Mouse (Mus musculus): ENCODE data around the gene Dgki. TPM values are rescaled to one million over a fixed set of nuclear protein-coding genes. Genes with fewer than 3 reads are reported as not detected.

Gene Dgki
- polyA plus RNA-seq, 1 experiment: not detected

- no peak for TF ChIP-seq FOSL1 (IDR thresholded peaks at IDR 0.05; ENCODE audit: insufficient read depth, low read length, poor library complexity, severe bottlenecking)
- no peak for TF ChIP-seq CEBPB (IDR thresholded peaks at IDR 0.05; ENCODE audit: low read depth)
- no peak for TF ChIP-seq MYOG (IDR thresholded peaks at IDR 0.05; ENCODE audit: control insufficient read depth, extremely low read depth, insufficient read length)
- TF ChIP-seq MYOD1 (IDR thresholded peaks at IDR 0.05; ENCODE audit: control insufficient read depth, insufficient read length, low read depth): no peak
- TF ChIP-seq CTCF (IDR thresholded peaks at IDR 0.05; ENCODE audit: control insufficient read depth, insufficient read depth, insufficient read length): no peak
- no peak for TF ChIP-seq MAX (IDR thresholded peaks at IDR 0.05)
- no peak for TF ChIP-seq USF1 (IDR thresholded peaks at IDR 0.05; ENCODE audit: low read depth)
- no peaks in the 10 kb centered on the region for H3K27me3 ChIP-seq (ENCODE audit: control insufficient read depth, insufficient read depth, insufficient read length)
- H3K36me3 ChIP-seq (ENCODE audit: control insufficient read depth, insufficient read depth): no peaks in the 10 kb centered on the region
- no peaks in the 10 kb centered on the region for H3K79me2 ChIP-seq (ENCODE audit: control insufficient read depth, insufficient read depth)
- H3K79me3 ChIP-seq (ENCODE audit: low read depth): no peaks in the 10 kb centered on the region
- H3ac ChIP-seq (ENCODE audit: control insufficient read depth, insufficient read length, low read depth): no peak overlapping the region
- H3K4me3 ChIP-seq (ENCODE audit: insufficient read depth, poor library complexity, severe bottlenecking): no peak overlapping the region
Observed at GRCm38 (mm10) chr6:37222016-37222415, 78.0 kb downstream of the Dgki start.

- H3K36me3 ChIP-seq (ENCODE audit: control insufficient read depth, insufficient read depth): no peaks in the 10 kb centered on the region
- H3K27me3 ChIP-seq (ENCODE audit: control insufficient read depth, insufficient read depth, insufficient read length): no peaks in the 10 kb centered on the region
- no peaks in the 10 kb centered on the region for H3K79me3 ChIP-seq (ENCODE audit: low read depth)
- no peak for TF ChIP-seq CTCF (IDR thresholded peaks at IDR 0.05; ENCODE audit: control insufficient read depth, insufficient read depth, insufficient read length)
- no peak for TF ChIP-seq MYOD1 (IDR thresholded peaks at IDR 0.05; ENCODE audit: control insufficient read depth, insufficient read length, low read depth)
- TF ChIP-seq CEBPB (IDR thresholded peaks at IDR 0.05; ENCODE audit: low read depth): no peak
- TF ChIP-seq FOSL1 (IDR thresholded peaks at IDR 0.05; ENCODE audit: insufficient read depth, low read length, poor library complexity, severe bottlenecking): no peak
- TF ChIP-seq USF1 (IDR thresholded peaks at IDR 0.05; ENCODE audit: low read depth): no peak
- TF ChIP-seq MAX (IDR thresholded peaks at IDR 0.05): no peak
- no peak for TF ChIP-seq MYOG (IDR thresholded peaks at IDR 0.05; ENCODE audit: control insufficient read depth, extremely low read depth, insufficient read length)
- no peak overlapping the region for H3ac ChIP-seq (ENCODE audit: control insufficient read depth, insufficient read length, low read depth)
- no peak overlapping the region for H3K4me3 ChIP-seq (ENCODE audit: insufficient read depth, poor library complexity, severe bottlenecking)
- no peaks in the 10 kb centered on the region for H3K79me2 ChIP-seq (ENCODE audit: control insufficient read depth, insufficient read depth)
Observed at GRCm38 (mm10) chr6:37219110-37219509, 80.9 kb downstream of the Dgki start.

- no peak overlapping the region for H3ac ChIP-seq (ENCODE audit: control insufficient read depth, insufficient read length, low read depth)
- no peak for TF ChIP-seq MYOG (IDR thresholded peaks at IDR 0.05; ENCODE audit: control insufficient read depth, extremely low read depth, insufficient read length)
Observed at GRCm38 (mm10) chr6:37216342-37216763, 83.6 kb downstream of the Dgki start.

GRCm38 (mm10) chr6:37215655-37216054, 84.3 kb downstream of the Dgki start:
- no peaks in the 10 kb centered on the region for H3K27me3 ChIP-seq (ENCODE audit: control insufficient read depth, insufficient read depth, insufficient read length)
- H3K4me3 ChIP-seq (ENCODE audit: insufficient read depth, poor library complexity, severe bottlenecking): no peak overlapping the region
- no peak for TF ChIP-seq FOSL1 (IDR thresholded peaks at IDR 0.05; ENCODE audit: insufficient read depth, low read length, poor library complexity, severe bottlenecking)
- no peak for TF ChIP-seq CEBPB (IDR thresholded peaks at IDR 0.05; ENCODE audit: low read depth)
- TF ChIP-seq MAX (IDR thresholded peaks at IDR 0.05): no peak
- no peak for TF ChIP-seq CTCF (IDR thresholded peaks at IDR 0.05; ENCODE audit: control insufficient read depth, insufficient read depth, insufficient read length)
- TF ChIP-seq MYOD1 (IDR thresholded peaks at IDR 0.05; ENCODE audit: control insufficient read depth, insufficient read length, low read depth): no peak
- no peak for TF ChIP-seq MYOG (IDR thresholded peaks at IDR 0.05; ENCODE audit: control insufficient read depth, extremely low read depth, insufficient read length)
- TF ChIP-seq USF1 (IDR thresholded peaks at IDR 0.05; ENCODE audit: low read depth): no peak
- H3K79me3 ChIP-seq (ENCODE audit: low read depth): no peaks in the 10 kb centered on the region
- H3K79me2 ChIP-seq (ENCODE audit: control insufficient read depth, insufficient read depth): no peaks in the 10 kb centered on the region
- H3ac ChIP-seq (ENCODE audit: control insufficient read depth, insufficient read length, low read depth): no peak overlapping the region
- H3K36me3 ChIP-seq (ENCODE audit: control insufficient read depth, insufficient read depth): no peaks in the 10 kb centered on the region

More at GRCm38 (mm10) chr6:37216342-37216763, 83.6 kb downstream of the Dgki start:
- no peaks in the 10 kb centered on the region for H3K27me3 ChIP-seq (ENCODE audit: control insufficient read depth, insufficient read depth, insufficient read length)
- no peak overlapping the region for H3K4me3 ChIP-seq (ENCODE audit: insufficient read depth, poor library complexity, severe bottlenecking)
- no peaks in the 10 kb centered on the region for H3K79me2 ChIP-seq (ENCODE audit: control insufficient read depth, insufficient read depth)
- H3K79me3 ChIP-seq (ENCODE audit: low read depth): no peaks in the 10 kb centered on the region
- H3K36me3 ChIP-seq (ENCODE audit: control insufficient read depth, insufficient read depth): no peaks in the 10 kb centered on the region

GRCm38 (mm10) chr6:37212930-37213329, 87.1 kb downstream of the Dgki start:
- no peaks in the 10 kb centered on the region for H3K79me3 ChIP-seq (ENCODE audit: low read depth)
- no peaks in the 10 kb centered on the region for H3K36me3 ChIP-seq (ENCODE audit: control insufficient read depth, insufficient read depth)

More at GRCm38 (mm10) chr6:37212930-37213329, 87.1 kb downstream of the Dgki start:
- H3K79me2 ChIP-seq (ENCODE audit: control insufficient read depth, insufficient read depth): no peaks in the 10 kb centered on the region
- no peak overlapping the region for H3K4me3 ChIP-seq (ENCODE audit: insufficient read depth, poor library complexity, severe bottlenecking)
- TF ChIP-seq USF1 (IDR thresholded peaks at IDR 0.05; ENCODE audit: low read depth) (no peak), MAX (IDR thresholded peaks at IDR 0.05) (no peak), MYOD1 (IDR thresholded peaks at IDR 0.05; ENCODE audit: control insufficient read depth, insufficient read length, low read depth) (no peak), CEBPB (IDR thresholded peaks at IDR 0.05; ENCODE audit: low read depth) (no peak), FOSL1 (IDR thresholded peaks at IDR 0.05; ENCODE audit: insufficient read depth, low read length, poor library complexity, severe bottlenecking) (no peak), MYOG (IDR thresholded peaks at IDR 0.05; ENCODE audit: control insufficient read depth, extremely low read depth, insufficient read length) (no peak), CTCF (IDR thresholded peaks at IDR 0.05; ENCODE audit: control insufficient read depth, insufficient read depth, insufficient read length) (no peak)
- H3K27me3 ChIP-seq (ENCODE audit: control insufficient read depth, insufficient read depth, insufficient read length): no peaks in the 10 kb centered on the region
- H3ac ChIP-seq (ENCODE audit: control insufficient read depth, insufficient read length, low read depth): no peak overlapping the region
